Mouse (Mus musculus): ENCODE data around the gene Psma6.

Psma6 gene

DNA sequence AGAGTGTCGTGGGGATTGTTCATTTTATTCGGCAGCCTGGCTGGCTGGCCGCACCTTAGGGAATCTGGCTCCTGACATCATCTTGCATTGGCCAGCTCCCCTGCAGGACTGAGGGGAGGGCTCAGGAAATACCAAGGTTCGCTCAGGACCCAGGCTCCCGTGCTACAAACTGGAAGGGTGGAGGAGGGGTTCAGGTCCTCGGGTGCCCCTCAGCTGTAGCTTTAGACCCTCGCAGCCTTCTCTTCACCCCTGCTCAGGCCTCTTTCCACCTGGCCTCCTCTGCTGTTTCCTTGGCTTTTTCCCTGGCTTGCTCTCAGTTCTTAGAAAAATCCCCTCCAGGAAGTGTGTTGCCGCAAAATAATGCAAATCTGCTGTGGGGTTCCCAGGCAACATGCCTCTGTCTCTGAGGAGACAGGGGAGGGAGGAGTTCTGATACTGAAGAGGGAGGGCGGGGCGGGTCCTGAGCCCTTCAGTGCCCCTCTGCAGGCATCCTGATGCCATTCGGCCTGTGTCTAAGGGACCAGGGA is 54.7 kb downstream of the Psma6 start:
- DNase-seq (ENCODE audit: low spot score in 2 of 2) = no peak

GRCm38 (mm10) chr12:55440416-55440815 is 56.4 kb downstream of the Psma6 start:
- DNase-seq (ENCODE audit: low spot score in 2 of 2) = no peak

- DNase-seq (ENCODE audit: low spot score in 2 of 2) = no peak
Measured at GRCm38 (mm10) chr12:55442245-55442644, 58.2 kb downstream of the Psma6 start.

GRCm38 (mm10) chr12:55442861-55443850 is 59.1 kb downstream of the Psma6 start:
- peak; percentile 74 to 83 for DNase-seq (ENCODE audit: low spot score in 2 of 2)

DNA sequence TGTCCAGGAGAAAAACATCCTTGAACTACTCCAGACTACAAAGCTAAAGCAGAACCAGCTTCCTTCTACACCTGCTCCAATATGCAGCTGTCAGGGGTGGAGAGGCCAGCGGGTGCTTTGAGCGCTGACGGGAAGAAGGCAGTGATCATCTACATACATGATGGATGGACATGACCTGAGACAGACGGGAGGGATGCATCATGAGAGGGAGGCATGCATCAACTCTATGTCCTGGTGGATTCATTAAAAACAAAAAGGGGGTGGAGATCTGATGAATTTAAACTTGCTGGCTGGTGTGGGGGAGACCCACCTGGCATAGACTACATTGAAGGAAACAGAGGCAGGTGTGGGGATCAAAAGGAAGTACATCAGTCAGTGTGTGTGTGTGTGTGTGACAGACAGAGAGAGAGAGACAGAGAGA is 60.0 kb downstream of the Psma6 start:
- DNase-seq (ENCODE audit: low spot score in 2 of 2) = no peak

DNA sequence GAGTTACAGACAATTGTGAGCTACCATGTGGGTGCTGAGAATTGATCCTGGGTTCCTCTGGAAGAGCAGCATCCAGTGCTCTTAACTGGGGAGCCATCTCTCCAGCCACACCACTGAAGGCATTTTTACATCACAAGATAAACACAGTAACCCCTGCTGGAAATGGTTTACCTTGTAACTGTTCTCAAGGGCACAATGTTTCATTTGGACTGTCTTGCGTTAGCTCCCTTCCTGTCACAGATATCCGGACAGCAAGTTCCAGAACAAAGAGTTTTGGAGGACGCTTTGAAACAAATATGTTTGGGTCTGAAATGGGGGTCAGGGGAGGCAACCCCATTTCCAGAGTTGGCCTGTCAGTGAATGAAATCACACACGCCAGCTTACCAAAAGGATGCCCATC is 61.6 kb downstream of the Psma6 start:
- no peak for DNase-seq (ENCODE audit: low spot score in 2 of 2)

DNA sequence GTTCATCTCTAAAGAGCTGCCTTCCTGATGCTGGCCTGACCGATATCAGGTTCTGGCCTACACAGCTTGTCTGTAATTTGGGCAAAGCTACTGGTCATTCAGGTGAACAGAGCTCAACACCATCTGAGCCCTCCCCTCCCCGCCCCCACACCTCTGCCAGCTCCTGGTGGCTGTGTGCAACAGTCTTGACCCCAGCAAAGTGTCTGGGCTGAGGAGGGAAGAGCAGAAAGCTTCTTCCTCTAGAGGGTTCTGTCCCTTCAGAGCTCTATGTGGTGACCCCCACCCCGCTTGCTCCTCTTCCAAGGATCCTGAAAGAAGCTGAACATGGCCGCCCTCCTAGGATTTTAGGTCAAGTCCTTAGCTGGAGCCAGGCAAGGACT is 62.3 kb downstream of the Psma6 start:
- DNase-seq (ENCODE audit: low spot score in 2 of 2) = no peak

DNA sequence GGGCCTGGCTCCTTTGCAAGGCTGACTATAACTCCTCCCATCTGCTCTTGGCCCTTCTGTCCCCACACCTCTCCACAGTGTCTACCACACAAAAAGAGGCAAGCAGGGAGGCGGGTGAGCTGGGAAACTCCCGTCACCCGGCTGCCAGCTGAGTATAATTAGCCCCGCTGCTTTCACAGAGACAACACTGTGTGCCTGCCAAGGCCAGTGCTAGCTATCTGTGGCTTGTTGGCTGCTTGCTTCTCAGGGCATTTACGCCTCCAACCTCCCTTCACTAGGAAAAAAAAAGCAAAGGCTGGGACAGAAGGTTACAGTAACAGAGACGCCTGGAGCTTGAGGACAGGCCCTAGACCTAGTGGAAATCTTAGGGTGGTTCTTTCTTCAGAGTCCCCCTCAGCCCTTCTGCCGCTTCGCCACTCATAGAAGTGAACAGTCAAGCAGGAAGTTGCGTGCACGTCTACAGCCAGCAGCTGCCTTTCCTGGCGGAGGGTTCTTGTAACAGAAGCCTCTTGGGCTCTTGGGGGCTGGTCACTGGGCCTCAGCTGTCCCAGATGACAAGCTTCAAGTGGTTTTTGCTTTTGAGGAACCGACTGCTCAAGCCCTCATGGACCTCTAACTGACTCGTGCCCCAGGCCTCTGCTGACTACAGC is 62.8 kb downstream of the Psma6 start:
- DNase-seq (ENCODE audit: low spot score in 2 of 2) = peak in 1 of 2 experiments; percentile 75

DNA sequence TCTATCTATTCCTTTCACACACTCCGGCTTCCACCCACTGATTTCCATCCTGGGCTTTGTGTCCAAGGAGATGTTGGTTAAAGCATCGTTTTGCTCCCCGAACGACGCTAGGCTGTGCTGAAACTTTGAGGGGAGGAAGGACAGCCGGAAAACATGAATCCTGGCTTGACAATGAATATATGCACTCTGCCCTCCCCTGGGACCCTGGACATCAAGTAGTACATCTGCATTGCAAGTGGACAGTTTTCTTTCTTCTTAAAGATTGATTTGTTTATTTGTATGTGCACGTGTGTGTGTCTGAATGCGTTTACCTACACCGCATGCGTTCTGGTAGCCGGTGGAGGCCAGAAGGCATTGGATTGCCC is 63.4 kb downstream of the Psma6 start:
- no peak for DNase-seq (ENCODE audit: low spot score in 2 of 2)

GRCm38 (mm10) chr12:55448457-55448856 is 64.4 kb downstream of the Psma6 start:
- DNase-seq (ENCODE audit: low spot score in 2 of 2) = no peak

DNA sequence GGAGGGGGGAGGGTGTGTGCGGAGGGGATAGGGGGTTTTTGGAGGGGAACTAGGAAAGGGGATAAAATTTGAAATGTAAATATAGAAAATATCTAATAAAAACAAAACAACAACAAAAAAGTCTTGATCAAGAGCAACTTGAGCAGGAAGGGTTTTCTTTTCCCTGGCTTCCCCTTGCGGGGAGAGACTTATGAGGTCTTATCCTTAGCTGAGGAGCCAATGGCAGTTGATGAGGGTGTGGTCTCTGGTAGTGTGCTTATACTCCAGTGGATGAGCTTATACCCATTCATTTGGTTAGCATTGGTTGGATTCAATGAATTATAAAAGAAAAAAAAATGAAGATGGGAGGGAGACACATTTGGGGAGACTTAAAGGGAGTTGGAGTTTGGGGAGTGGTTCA is 65.0 kb downstream of the Psma6 start:
- DNase-seq (ENCODE audit: low spot score in 2 of 2) = no peak

- DNase-seq (ENCODE audit: low spot score in 2 of 2) = no peak
Measured at GRCm38 (mm10) chr12:55450421-55450820, 66.4 kb downstream of the Psma6 start.

DNA sequence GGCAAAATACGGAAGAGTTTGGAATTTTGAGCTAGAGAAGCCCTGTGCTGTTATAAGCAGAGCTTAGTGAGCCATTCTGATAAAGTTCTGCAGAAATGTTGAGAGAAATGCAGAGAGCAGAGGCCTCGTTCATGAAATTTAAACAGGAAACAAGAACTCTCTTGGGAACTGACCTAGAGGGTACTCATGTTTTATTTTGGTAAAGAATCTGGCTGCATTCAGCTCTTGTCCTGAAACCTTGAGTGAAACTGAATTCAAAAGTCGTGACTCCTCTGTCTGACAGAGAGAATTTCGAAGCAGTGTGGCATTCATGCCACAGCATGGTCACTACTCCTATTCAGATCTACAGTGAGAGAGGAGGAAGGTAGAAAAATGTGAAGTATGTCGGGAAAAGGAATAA is 68.8 kb downstream of the Psma6 start:
- DNase-seq (ENCODE audit: low spot score in 2 of 2) = no peak

GRCm38 (mm10) chr12:55453924-55454323 is 69.9 kb downstream of the Psma6 start:
- DNase-seq (ENCODE audit: low spot score in 2 of 2) = no peak

DNA sequence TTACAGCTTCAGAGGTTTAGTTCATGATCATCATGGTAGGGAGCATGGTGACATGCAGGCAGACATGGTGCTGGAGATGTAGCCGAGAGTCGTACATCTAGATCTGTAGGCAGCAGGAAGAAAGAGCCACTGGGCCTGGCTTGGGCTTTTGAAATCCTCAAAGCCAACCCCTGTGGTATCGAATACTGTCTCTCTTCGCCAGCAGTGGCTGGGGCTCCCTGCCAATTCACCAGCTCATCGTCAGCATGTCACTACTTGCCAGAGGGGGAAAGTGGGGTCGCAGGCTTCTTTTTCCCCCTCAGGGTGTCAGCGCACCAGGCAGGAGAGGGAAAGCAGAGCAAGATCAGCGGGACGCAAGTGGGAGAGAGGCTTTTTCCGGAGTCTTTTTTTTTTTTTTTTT is 71.2 kb downstream of the Psma6 start:
- DNase-seq (ENCODE audit: low spot score in 2 of 2) = no peak

DNA sequence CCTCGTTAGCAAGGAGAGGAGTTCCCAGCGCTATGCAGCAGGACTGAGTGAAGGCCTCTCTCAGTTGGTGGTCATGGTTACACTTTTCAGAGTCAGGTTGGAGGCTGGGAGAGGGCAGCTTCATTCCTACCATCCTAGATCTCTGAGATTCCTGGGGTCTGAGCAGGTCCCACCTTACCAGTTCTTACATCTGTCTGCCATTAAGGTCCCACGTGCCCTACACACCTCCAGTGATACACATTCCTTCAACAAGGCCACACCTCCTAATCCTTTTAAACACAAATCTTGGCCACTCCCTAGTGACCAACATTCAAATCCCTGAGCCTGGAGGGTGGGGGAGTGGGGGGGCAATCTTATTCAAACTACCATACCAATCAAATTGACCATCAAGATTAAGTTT is 72.1 kb downstream of the Psma6 start:
- DNase-seq (ENCODE audit: low spot score in 2 of 2) = no peak

DNA sequence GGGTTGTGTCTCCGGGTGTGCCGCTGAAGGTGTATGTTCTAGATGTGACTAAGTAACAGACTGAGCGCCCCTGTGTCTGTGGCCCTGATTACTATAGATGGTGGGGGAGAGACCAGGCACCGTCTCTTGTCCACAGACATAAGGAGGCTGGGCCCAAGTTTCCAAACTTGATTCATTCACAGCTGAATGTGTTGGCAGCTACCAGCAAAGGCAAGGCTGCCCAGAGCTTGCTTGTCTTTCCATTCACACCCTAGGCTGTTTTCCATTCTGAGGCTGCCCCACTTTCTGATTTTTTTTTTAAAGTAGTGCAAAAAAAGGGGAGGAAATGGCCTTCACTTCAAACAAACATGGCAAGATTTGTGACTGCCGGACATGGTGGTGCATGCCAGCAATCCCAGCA is 72.9 kb downstream of the Psma6 start:
- no peak for DNase-seq (ENCODE audit: low spot score in 2 of 2)

DNA sequence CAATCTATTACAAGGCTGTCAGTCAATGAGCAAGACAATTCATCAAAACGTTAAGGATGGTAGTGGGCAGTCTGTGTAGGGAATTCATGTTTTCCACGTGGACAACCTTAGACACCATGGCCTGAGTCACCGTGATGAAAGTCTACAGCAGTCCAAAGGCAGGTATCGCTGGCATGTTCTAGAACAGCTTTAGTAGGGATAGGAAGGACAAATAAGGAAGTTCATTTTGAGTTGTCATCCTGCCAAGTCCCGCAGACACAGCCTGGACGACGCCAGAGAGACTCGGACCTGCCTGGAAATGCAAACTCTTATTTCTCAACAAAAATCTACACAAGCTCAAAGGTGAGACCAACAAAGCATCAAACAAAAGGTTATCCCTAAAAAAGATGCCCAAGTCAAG is 75.7 kb downstream of the Psma6 start:
- no peak for DNase-seq (ENCODE audit: low spot score in 2 of 2)

- no peak for DNase-seq (ENCODE audit: low spot score in 2 of 2)
Measured at GRCm38 (mm10) chr12:55460900-55461299, 76.9 kb downstream of the Psma6 start.

GRCm38 (mm10) chr12:55461767-55462166 is 77.7 kb downstream of the Psma6 start:
- no peak for DNase-seq (ENCODE audit: low spot score in 2 of 2)

GRCm38 (mm10) chr12:55462456-55462855 is 78.4 kb downstream of the Psma6 start:
- DNase-seq (ENCODE audit: low spot score in 2 of 2) = no peak

DNA sequence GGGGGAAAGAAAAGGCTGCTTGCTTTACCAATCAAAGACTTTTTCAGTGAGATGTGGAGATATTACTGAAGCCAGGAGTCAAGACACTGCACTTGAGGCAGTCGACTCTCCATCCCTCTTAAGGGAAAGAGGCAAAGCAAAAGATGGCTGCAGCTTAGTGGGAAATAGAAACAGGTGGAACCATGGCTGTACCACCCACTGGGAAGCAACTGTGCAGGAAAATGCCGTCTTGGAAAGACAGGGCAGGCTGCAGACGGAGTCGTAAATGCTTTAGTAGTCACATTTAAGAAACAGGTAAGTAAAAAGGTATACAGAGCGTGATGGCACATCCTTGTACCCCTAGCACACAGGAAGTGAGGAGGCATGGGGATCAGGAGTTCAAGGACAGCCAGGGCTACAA is 79.1 kb downstream of the Psma6 start:
- DNase-seq (ENCODE audit: low spot score in 2 of 2) = no peak
